Comparison of ENCODE assay signal across 8 mouse cellular contexts in genomic region chr13:103774119-103774757, GRCm38 (mm10). TPM values are rescaled to one million over a fixed set of nuclear protein-coding genes. Genes with fewer than 3 reads are reported as not detected.
DNase-seq lines count a peak whose midpoint lies in the region; ATAC-seq lines count a peak whose summit lies in the region.

Srek1 (minus strand) TSS chr13:103774608.

- H3K36me3 ChIP-seq in heart, embryonic 14.5 days (ENCODE audit: control insufficient read depth, insufficient read depth, low read length) = peaks cover 12% of the 10 kb centered on the region
- 0 out of 2 replicates have a peak, but pooled peaks cover 4% of the 10 kb centered on the region for H3K36me3 ChIP-seq in liver, embryonic 13.5 days
- no peaks in the 10 kb centered on the region for H3K36me3 ChIP-seq in stomach, embryonic 16.5 days (ENCODE audit: control insufficient read depth, insufficient read depth, low read length)

- H3K27ac ChIP-seq in brown adipose tissue, adult 24 weeks (replicated peaks; ENCODE audit: low read depth, low read length) = peak within 1 kb of the TSS; percentile 99
- H3K27ac ChIP-seq in heart, embryonic 14.5 days (replicated peaks in 1 of 2; ENCODE audit: control insufficient read depth in 1 of 2, insufficient read depth in 1 of 2, low read depth in 2 of 2, low read length in 2 of 2) = peak within 1 kb of the TSS; percentile 95 to 100
- H3K27ac ChIP-seq in liver, embryonic 13.5 days = peak within 1 kb of the TSS; percentile 95
- H3K27ac ChIP-seq in stomach, embryonic 16.5 days (ENCODE audit: low read length) = peak within 1 kb of the TSS; percentile 99

- under 1% methylated on average over 81 of the region's 81 CpGs for WGBS in heart, embryonic 14.5 days
- WGBS in liver, embryonic 13.5 days (ENCODE audit: insufficient replicate concordance) = under 1% methylated on average over 81 of the region's 81 CpGs
- under 1% methylated on average over 79 of the region's 81 CpGs for WGBS in stomach, embryonic 16.5 days

- peak; percentile 90 for DNase-seq in CD4-positive, CD25-positive, alpha-beta regulatory T cell, adult 2 months (ENCODE audit: low read depth, low spot score)
- peak; percentile 65 for DNase-seq in fibroblast of lung, adult 2 months (ENCODE audit: low read depth)
- DNase-seq in kidney, postnatal 14 days = peak; percentile 97
- DNase-seq in liver, embryonic 13.5 days = peak; percentile 88
- peak; percentile 98 for DNase-seq in neural tube, embryonic 10.5 days (ENCODE audit: extremely low spot score, low spot score)

- H3K9me3 ChIP-seq in heart, embryonic 14.5 days (ENCODE audit: control insufficient read depth, low read length) = no peaks in the 10 kb centered on the region
- H3K9me3 ChIP-seq in liver, embryonic 13.5 days (replicated peaks) = no peaks in the 10 kb centered on the region
- no peaks in the 10 kb centered on the region for H3K9me3 ChIP-seq in stomach, embryonic 16.5 days (replicated peaks; ENCODE audit: control insufficient read depth, low read length)

- H3K4me1 ChIP-seq in brown adipose tissue, adult 24 weeks (ENCODE audit: control insufficient read depth, insufficient read depth, insufficient read length, low read length) = peaks cover 4% of the 10 kb centered on the region; the same call in 1 of the 2 replicates
- H3K4me1 ChIP-seq in heart, embryonic 14.5 days (ENCODE audit: control insufficient read depth in 2 of 2, insufficient read depth in 2 of 2, low read length in 2 of 2) = peaks cover 0 to 19% of the 10 kb centered on the region in 2 experiments; a peak in 3 of 4 replicates
- H3K4me1 ChIP-seq in liver, embryonic 13.5 days (replicated peaks) = peaks cover 38% of the 10 kb centered on the region
- H3K4me1 ChIP-seq in stomach, embryonic 16.5 days (ENCODE audit: control insufficient read depth, insufficient read depth, low read length) = peaks cover 19% of the 10 kb centered on the region

- H3K4me3 ChIP-seq in brown adipose tissue, adult 24 weeks (ENCODE audit: insufficient read depth, low read depth, low read length) = peak within 1 kb of the TSS; percentile 97
- peak within 1 kb of the TSS; percentile 60 to 97 for H3K4me3 ChIP-seq in heart, embryonic 14.5 days (ENCODE audit: control insufficient read depth in 1 of 2, insufficient read depth in 1 of 2, low read depth in 1 of 2, low read length in 2 of 2)
- H3K4me3 ChIP-seq in liver, embryonic 13.5 days (replicated peaks) = peak within 1 kb of the TSS; percentile 81
- peak within 1 kb of the TSS; percentile 83 for H3K4me3 ChIP-seq in stomach, embryonic 16.5 days (replicated peaks; ENCODE audit: low read length)

- H3K4me2 ChIP-seq in heart, embryonic 14.5 days (ENCODE audit: low read length) = peak within 1 kb of the TSS; percentile 80
- peak within 1 kb of the TSS; percentile 84 for H3K4me2 ChIP-seq in liver, embryonic 13.5 days
- H3K4me2 ChIP-seq in stomach, embryonic 16.5 days (ENCODE audit: low read depth, low read length) = peak within 1 kb of the TSS; percentile 79

- peak; percentile 93 for ATAC-seq in heart, embryonic 14.5 days (ENCODE audit: insufficient number of reproducible peaks, insufficient read depth, low FRiP score, low read depth)
- peak; percentile 95 for ATAC-seq in liver, embryonic 13.5 days (ENCODE audit: low read depth)
- peak; percentile 96 for ATAC-seq in stomach, embryonic 16.5 days (ENCODE audit: insufficient read depth, low FRiP score)

- H3K27me3 ChIP-seq in heart, embryonic 14.5 days (ENCODE audit: control insufficient read depth, insufficient read depth, low read length) = no peaks in the 10 kb centered on the region
- H3K27me3 ChIP-seq in liver, embryonic 13.5 days = no peaks in the 10 kb centered on the region
- no peaks in the 10 kb centered on the region for H3K27me3 ChIP-seq in stomach, embryonic 16.5 days (ENCODE audit: control insufficient read depth, insufficient read depth, low read length)

- peak within 1 kb of the TSS; percentile 81 for H3K9ac ChIP-seq in heart, embryonic 14.5 days (ENCODE audit: low read length)
- peak within 1 kb of the TSS; percentile 86 for H3K9ac ChIP-seq in liver, embryonic 13.5 days
- H3K9ac ChIP-seq in stomach, embryonic 16.5 days (ENCODE audit: low read length) = peak within 1 kb of the TSS; percentile 95

RNA-seq across cellular contexts. Expression of gene Srek1, which starts in this region (rescaled TPM):
- polyA plus RNA-seq in brown adipose tissue, adult 24 weeks (2012; ENCODE audit: insufficient read depth, insufficient read length, missing spikeins) = 21.0 and 22.9 TPM in 2 replicates
- polyA plus RNA-seq in heart, embryonic 14.5 days (2014; fragmentation: Nextera tagmentation; extraction: Ambion mirVana) = 60.1 and 62.6 TPM in 2 replicates
- polyA plus RNA-seq in liver, embryonic 13.5 days (2015; fragmentation: Nextera tagmentation; extraction: Ambion mirVana) = 29.2 and 37.8 TPM in 2 replicates
- 62.3 and 63.4 TPM in 2 replicates for polyA plus RNA-seq in stomach, embryonic 16.5 days (2015; fragmentation: Nextera tagmentation; extraction: Ambion mirVana)

Comparison
In these comparisons a context has a peak if more than half of its experiments do, and no peak if none do; other contexts are left out.
1. Peak in every context shown above with its lines: DNase-seq, ATAC-seq, H3K4me3 ChIP-seq and H3K27ac ChIP-seq.